Mouse (Mus musculus) cerebellum, adult 9-10 months (tissue): ENCODE measurements around the gene Hspa8.
A peak's percentile ranks its signal among the peaks of the same experiment; 100 is the strongest.
"Not testable (repeated sequence)": the region's sequence is repeated elsewhere in the genome, so short reads cannot be mapped to it uniquely, and the experiment has no call there.

Experiments
- DNase-seq: peaks from one replicate; pipeline ENCODE4 v3.0.0; 2022

Hspa8 gene

GRCm38 (mm10) chr9:40800675-40801612 is at the start of gene Hspa8:
Gene Hspa8 (plus strand): TSS chr9:40800984.
- peak; percentile 100 for DNase-seq

- DNase-seq: no peak
Measured at GRCm38 (mm10) chr9:40751749-40752148, 49.0 kb upstream of the Hspa8 start.

GRCm38 (mm10) chr9:40756401-40756800 is 44.4 kb upstream of the Hspa8 start:
- peak; percentile 82 for DNase-seq

- DNase-seq: peak; percentile 83
Measured at GRCm38 (mm10) chr9:40757105-40757626, 43.6 kb upstream of the Hspa8 start.

- peak; percentile 91 for DNase-seq
Measured at GRCm38 (mm10) chr9:40757685-40758270, 43.0 kb upstream of the Hspa8 start.

- DNase-seq: no peak
Measured at GRCm38 (mm10) chr9:40762354-40762753, 38.4 kb upstream of the Hspa8 start.

- DNase-seq: no peak
Measured at GRCm38 (mm10) chr9:40764887-40765580, 35.8 kb upstream of the Hspa8 start.

GRCm38 (mm10) chr9:40765581-40765940 is 35.2 kb upstream of the Hspa8 start:
- DNase-seq: no peak

- DNase-seq: no peak
Measured at GRCm38 (mm10) chr9:40766058-40766605, 34.7 kb upstream of the Hspa8 start.

GRCm38 (mm10) chr9:40767946-40768345 is 32.8 kb upstream of the Hspa8 start:
- no peak for DNase-seq

GRCm38 (mm10) chr9:40772246-40772645 is 28.5 kb upstream of the Hspa8 start:
- DNase-seq: peak; percentile 94

GRCm38 (mm10) chr9:40773142-40773541 is 27.6 kb upstream of the Hspa8 start:
- DNase-seq: not testable (repeated sequence)

- no peak for DNase-seq
Measured at GRCm38 (mm10) chr9:40773869-40774268, 26.9 kb upstream of the Hspa8 start.

- no peak for DNase-seq
Measured at GRCm38 (mm10) chr9:40776044-40776443, 24.7 kb upstream of the Hspa8 start.

GRCm38 (mm10) chr9:40776459-40777248 is 24.1 kb upstream of the Hspa8 start:
- no peak for DNase-seq

GRCm38 (mm10) chr9:40780111-40780510 is 20.7 kb upstream of the Hspa8 start:
- no peak for DNase-seq

GRCm38 (mm10) chr9:40780892-40781725 is 19.7 kb upstream of the Hspa8 start:
- DNase-seq: no peak

- no peak for DNase-seq
Measured at GRCm38 (mm10) chr9:40781726-40782581, 18.8 kb upstream of the Hspa8 start.

- no peak for DNase-seq
Measured at GRCm38 (mm10) chr9:40783641-40784373, 17.0 kb upstream of the Hspa8 start.
